Mouse (Mus musculus) brain, embryonic 14.5 days (tissue): ENCODE data around the gene Sh2b1.

Source experiments
- CTCF ChIP-seq: fragments of 200-500 bp; IDR thresholded peaks from 2 replicates; pipeline ENCODE4 v1.5.1; 2012; ENCODE audit warnings: inconsistent platforms, mild to moderate bottlenecking, moderate library complexity, borderline replicate concordance; ENCODE audit not compliant: insufficient read depth, insufficient read length; ENCODE audit errors: extremely low read depth
- POLR2A ChIP-seq: fragments of 200-500 bp; IDR thresholded peaks from 2 replicates; pipeline ENCODE4 v1.6.1; 2012; ENCODE audit warnings: mild to moderate bottlenecking, inconsistent platforms, borderline replicate concordance; ENCODE audit not compliant: poor library complexity, insufficient read depth, insufficient read length, severe bottlenecking; ENCODE audit errors: extremely low read depth

- TF ChIP-seq CTCF: no peak
- TF ChIP-seq POLR2A: no peak
Observed at GRCm38 (mm10) chr7:126455242-126455641, 20.0 kb downstream of the Sh2b1 start.
